Mouse (Mus musculus): Measurements from ENCODE around the gene Sap30l.

GRCm38 (mm10) chr11:57840986-57841385, 39.5 kb downstream of the Sap30l start:
- TF ChIP-seq MAFK (IDR thresholded peaks at IDR 0.05; ENCODE audit: insufficient replicate concordance, low read length) = no peak
- TF ChIP-seq KAT2A (IDR thresholded peaks at IDR 0.05; ENCODE audit: insufficient replicate concordance, low read length) = no peak

Measured in CH12.LX (cell line).